Mouse (Mus musculus) duodenum, adult 2 months (tissue): ENCODE data around the gene Spns3. TPM values are rescaled to one million over a fixed set of nuclear protein-coding genes. Genes with fewer than 3 reads are reported as not detected.

ENCODE experiments used
- polyA plus RNA-seq: library from polyadenylated mRNA; depleted of rRNA; stranded (reverse); fragments of >200 nt; gene quantifications from 2 replicates; pipeline ENCODE4 v1.2.3, GENCODE M21; 2012; ENCODE audit warnings: low replicate concordance; rRNA removed

Gene Spns3
- polyA plus RNA-seq, result 3.1 and 8.6 TPM in 2 replicates

GRCm38 (mm10) chr11:72550134-72550988, at the start of gene Spns3:
TSS of gene Spns3 (minus strand) at chr11:72550506.

GRCm38 (mm10) chr11:72489881-72490301, 60.4 kb downstream of the Spns3 start, which contains the start of gene Spns2:
TSS of gene Spns2 (minus strand) at chr11:72489904.

Other genes with a start within 250 kb of the Spns3 start
- 12.3 and 17.9 TPM in 2 replicates for gene Xaf1, start 248.9 kb downstream of the Spns3 start, polyA plus RNA-seq
- not detected in 2 replicates for gene Fbxo39, start 236.1 kb downstream of the Spns3 start, polyA plus RNA-seq
- gene Tekt1, start 188.1 kb downstream of the Spns3 start, polyA plus RNA-seq, result not detected in 2 replicates
- 3.9 and 4.8 TPM in 2 replicates for gene Smtnl2, start 138.8 kb downstream of the Spns3 start, polyA plus RNA-seq
- gene Ggt6, start 115.0 kb downstream of the Spns3 start, polyA plus RNA-seq, result 39.0 and 66.5 TPM in 2 replicates
- 14.4 and 22.7 TPM in 2 replicates for gene Mybbp1a, start 109.2 kb downstream of the Spns3 start, polyA plus RNA-seq
- 69.8 and 92.7 TPM in 2 replicates for gene Spns2, start 60.6 kb downstream of the Spns3 start, polyA plus RNA-seq
- gene Ube2g1, start 56.8 kb upstream of the Spns3 start, polyA plus RNA-seq, result 7.2 and 12.7 TPM in 2 replicates
- 13.5 and 15.0 TPM in 2 replicates for gene Ankfy1, start 139.5 kb upstream of the Spns3 start, polyA plus RNA-seq
- gene Cyb5d2, start 245.6 kb upstream of the Spns3 start, polyA plus RNA-seq, result 2.1 and 3.0 TPM in 2 replicates
- 48.3 and 72.8 TPM in 2 replicates for gene Zzef1, start 245.7 kb upstream of the Spns3 start, polyA plus RNA-seq